Mouse (Mus musculus) spleen, postnatal 10 days (tissue): ENCODE data around the gene Cdkn2aip.
A peak's percentile ranks its signal among the peaks of the same experiment; 100 is the strongest.

ENCODE experiments used
- DNase-seq, 2 experiments: peaks; one replicate each; pipeline ENCODE4 v3.0.0; 2021 to 2022; ENCODE audit warnings: low spot score in 2 of 2

The Cdkn2aip gene

DNA sequence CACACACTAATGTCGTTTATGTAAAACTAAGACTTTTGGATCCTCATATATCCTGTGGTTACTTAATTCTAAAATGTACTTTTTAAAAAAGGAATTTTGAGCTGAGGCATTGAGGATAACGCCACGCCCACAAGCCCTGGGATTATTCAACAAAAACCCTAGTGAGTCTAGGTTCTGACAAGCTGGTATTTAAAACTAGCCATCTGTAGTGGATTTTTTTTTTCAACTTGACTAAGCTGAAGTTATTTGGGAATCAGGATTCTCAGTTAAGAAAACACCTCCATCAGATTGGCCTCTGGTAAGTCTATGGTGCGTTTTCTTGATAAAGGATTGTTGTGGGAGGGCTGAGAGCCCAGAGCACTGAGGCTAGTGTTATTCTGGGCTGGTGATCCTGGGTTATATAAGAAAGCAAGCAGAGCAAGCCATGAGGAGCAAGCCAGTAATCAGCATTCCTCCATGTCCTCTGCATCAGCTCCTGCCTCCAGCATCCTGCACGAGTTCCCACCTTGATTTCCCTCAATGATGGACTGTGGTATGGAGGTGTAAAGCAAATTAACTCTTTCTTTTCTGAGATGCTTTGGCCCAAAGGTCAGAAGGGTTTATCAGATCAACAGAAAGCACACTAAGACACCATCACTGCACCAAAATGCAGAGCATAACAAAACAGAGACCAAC, 18.2 kb downstream of the Cdkn2aip start:
- no peak for DNase-seq

DNA sequence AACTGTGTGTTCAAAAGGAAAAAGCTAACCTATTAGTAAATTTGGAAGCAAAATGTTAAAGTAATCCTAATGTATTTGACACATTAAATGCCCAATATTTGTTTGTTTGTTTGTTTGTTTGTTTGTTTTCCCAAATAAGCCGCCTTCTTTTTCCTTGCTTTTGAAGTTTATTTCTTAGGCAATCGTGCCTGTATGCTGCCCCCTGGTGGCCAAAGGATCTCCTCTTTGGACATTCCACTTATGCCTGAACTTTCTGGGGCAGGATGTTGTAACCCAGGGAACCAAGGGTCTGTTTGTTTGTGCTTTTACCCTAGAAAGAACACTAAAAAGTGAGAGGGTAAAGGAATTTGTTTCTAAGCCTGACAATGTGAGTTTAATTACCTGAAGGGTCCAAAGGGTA, 20.6 kb downstream of the Cdkn2aip start:
- peak; percentile 71 to 90 for DNase-seq

DNA sequence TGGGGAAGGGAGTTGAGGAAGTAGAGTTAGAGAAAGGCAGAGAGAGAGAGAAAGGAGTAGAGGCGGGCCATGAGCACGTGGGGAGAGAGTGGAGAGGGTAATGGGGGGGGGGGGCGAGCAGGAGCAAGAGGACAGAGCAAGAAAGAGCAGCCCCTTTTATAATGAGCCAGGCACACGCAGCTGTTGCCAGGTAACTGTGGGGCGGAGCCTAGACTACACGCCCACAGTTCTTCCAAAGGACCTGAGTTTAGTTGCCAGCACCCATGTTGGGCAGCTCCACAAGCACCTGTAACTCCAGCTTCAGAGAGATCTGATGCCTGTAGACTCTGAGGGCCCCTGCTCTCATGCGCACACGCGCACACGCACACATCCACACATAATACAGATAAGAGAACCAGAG, 21.9 kb downstream of the Cdkn2aip start:
- no peak for DNase-seq

DNA sequence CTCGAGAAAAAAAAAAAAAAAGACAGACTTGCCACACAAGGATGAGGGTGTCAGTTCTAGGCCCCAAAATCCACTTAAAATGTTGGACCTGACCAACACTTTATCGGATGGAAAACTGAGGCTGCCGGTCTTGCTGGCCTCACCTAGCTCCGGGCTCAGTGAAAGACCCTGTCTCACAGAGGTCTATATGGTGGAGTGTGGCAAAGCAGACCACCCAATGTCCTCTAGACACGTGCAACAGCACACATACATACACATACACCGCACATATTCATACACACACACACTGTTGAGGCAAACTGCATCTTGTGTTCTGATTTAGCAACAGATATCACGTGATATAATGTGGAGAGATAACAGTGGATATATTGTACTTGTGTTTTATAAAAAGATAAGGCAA, 22.4 kb downstream of the Cdkn2aip start:
- no peak for DNase-seq

DNA sequence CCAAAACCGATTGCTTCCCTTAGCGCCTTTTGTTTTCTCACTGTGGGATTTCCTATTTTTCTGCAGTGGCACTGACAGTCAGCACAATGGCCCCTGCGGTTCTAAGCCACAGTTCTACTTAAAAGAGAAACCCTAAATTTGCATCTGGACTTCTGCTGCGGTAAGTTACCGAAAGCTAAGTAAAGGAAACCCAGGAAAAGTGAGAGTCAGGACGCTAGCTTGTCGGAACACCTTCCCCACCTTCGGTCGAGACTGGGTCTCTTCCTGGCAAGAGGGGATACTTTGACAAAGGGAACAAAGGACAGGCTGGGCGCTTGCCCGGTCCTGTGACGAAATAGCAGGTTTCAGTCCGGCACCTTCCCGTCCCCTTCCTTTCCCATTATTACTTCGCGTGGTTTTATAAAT, 23.1 kb downstream of the Cdkn2aip start:
- no peak for DNase-seq

DNA sequence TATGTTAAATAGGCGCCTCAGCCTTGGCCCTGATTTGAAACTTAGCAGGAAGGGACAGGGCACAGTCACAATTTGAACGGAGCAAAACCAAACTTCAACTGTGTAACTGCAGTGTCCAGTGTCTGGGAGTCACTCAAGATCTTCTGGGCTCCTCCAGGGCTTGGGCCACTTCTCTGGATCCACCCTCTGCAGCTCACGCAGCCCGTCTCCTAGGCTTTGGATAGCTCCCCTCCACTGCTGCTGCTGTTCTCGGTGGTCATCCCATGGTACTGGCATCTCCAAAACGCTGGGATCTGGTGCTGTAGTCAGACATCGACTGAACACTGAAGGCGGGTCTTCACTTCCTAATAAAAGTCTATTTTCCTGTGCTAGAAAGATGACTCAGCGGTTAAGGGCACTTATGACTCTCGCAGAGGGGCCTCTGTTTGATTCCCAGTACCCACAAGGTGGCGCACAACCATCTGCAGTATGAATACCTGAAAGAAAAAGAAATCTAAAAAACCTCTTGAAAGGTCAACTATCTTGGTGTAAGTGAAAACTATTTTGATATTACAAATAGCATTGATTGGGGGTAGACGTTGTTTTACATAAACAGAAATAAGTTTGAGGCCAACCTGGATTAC, 23.9 kb downstream of the Cdkn2aip start:
- DNase-seq, result peak in 1 of 2 experiments; percentile 74

DNA sequence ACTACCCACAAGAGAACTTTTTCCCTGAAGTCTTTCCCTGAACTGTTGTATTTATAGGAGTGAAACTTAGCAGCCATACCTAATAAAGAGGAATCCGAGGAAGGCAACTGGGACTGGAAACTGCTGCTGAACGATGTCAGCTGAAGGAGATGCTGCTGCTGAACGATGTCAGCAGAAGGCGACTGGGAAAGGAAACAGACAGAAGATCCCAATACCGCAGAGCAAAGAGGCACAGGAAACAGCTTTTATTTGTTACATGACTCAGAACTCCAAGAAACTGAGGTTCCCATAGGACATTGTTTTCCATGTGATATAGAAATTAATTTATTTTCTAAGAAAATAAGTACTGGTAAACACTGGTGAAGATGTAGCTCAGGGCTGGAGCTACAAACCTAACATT, 29.3 kb downstream of the Cdkn2aip start:
- DNase-seq, result no peak

DNA sequence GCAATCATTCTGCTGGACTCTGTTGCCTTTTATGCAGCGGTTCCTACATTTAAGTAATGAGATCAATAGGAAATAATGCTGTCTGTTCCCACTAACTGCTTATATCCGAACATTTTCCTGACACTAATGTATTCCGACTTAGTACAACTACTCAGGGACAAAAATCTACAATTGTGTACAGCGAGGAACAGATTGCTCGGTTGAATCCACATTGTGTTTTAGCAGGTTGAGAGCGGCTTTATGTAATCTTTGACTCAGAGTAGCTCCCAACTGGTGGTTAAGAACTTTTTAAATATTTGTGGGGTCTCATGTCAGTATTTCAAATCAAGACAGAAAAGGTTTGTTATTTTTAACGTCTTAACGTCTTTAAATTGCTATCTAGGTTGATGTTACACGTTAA, 29.7 kb downstream of the Cdkn2aip start:
- DNase-seq, result no peak

DNA sequence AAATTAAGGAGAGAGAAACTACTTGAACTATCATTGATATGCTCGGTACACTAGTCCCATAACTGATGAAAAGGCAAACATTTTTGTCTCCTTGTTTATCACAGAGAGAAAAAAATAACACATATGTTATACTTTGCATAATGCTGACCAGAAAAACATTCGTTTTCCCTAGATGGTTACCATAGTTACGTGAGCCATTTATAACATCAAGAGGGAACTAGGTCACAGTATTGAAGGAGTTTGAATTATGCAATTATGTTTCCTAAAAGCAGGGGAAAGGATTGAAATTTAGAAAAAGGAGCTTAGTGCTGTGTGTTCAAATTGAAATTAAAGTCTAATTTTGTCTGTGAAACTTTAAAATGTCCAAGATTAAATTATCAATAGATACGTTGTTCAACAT, 33.4 kb downstream of the Cdkn2aip start:
- no peak for DNase-seq

DNA sequence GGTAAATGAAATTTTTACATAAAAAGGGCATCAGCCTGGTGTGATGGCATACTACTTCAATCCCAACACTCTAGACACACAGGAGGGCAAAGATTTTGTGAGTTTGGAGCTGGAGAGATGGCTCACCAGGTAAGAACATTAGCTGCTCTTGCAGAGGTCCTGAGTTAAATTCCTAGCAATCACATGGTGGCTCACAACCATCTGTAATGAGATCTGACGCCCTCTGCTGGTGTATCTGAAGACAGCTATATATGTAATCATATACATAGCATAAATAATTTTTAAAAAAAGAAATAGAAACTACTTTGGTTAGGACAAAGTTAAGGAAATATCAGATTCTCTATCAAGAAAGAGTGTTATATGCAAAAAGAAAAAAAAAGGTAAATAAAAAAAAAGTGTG, 34.1 kb downstream of the Cdkn2aip start:
- DNase-seq, result no peak

DNA sequence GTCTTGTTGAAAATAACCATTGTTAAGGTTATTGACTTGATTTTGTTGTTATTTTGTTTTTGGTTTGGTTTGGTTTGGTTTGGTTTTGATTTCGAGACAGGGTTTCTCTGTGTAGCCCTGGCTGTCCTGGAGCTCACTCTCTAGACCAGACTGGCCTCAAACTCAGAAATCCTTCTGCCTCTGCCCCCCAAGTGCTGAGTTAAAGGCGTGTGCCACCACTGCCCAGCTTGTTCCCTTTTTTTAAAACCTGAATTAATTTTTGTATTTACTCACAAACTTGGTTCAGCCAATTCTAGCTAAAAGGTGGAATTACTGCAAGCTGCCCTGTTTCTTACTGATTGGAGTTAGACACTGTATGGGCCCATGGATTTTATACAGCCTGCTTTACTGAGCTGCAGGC, 37.1 kb downstream of the Cdkn2aip start:
- no peak for DNase-seq

DNA sequence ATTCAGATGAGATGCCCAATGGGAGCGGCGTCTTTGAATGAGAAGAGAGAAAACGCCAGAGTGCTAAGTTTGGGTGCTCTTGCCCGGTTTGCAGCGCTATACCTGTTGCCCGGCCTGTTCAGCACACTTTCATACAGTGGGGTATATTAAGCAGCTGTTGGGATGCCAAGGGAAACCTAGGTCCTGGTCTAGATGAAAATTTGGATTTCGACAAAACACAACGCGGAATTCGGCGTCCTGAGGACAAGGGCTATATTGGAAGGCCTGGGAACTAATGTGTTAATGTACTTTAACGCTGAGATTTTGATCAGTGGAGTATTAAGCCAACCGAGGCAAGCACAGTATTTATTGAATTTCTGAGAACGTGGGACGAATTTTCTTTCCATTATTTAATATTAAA, 37.5 kb downstream of the Cdkn2aip start:
- peak in 1 of 2 experiments; percentile 28 for DNase-seq

DNA sequence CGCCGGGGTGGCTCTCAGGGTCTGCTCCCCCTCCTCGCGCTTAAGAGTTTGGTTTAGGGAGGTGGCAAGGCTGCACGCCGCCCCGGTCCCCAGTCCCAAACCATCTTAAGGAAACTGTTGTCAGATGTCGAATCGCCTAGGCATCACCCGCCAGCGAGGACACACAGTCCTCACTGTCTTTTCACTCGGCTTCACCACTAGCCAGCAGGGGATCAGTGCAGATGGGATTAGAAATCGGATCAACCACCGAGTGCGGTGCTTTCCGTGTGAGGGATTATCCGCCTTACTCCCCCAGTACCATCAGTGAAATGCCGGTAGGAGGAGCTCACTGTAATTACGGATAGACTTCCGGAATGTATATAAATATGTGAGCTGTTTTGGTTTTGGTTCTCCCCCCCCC, 37.9 kb downstream of the Cdkn2aip start:
- DNase-seq, result no peak

DNA sequence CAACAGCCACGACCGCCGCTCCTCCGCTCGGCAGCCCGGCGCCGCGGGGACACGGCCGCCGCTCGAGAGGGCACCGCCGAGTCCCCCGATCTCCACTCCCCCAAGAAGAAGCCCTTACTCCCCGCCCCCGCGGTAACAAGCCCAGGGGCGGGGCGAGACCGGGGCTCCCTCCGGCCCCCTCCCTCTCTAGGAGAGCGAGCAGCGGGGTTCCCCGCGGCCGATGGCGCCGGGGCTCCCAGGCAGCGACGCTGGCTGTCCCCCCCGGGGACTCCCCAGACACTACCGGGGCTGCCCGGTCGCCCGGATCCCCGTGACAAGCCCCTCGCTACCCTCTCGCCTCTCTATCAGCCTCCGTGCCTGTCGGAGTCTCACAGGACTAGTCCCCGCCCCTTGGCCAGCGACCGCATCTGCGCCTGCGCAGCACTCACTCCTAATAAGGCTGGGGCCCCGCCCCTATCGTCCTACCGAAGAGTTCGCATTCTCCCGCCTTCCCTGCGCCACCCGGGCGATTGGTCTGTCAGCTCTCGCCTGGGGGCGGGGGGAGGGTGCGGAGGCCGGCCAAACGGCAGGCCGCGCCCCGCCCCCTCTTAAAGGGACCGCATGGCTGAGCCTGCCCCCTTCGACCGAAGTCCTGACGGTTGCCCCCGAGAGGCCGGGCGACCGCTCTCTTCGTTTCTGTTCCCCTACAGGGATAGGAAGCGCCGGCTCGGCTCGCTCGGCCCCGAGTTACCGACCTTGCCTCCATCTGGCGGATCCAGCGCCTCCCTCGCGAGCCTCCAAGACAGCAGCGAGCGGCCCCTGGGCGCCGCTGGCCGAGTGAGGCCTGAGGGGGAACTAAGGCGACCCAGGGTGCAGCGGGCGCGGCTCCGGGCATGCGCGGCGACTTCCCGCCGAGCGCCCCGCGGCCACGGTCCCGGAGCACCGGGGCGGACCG, 38.7 kb downstream of the Cdkn2aip start, which contains the start of gene Ing2:
Gene Ing2, minus strand, starts transcription at position 780 of the 934 bp plus-strand sequence.
- peak; percentile 100 for DNase-seq

DNA sequence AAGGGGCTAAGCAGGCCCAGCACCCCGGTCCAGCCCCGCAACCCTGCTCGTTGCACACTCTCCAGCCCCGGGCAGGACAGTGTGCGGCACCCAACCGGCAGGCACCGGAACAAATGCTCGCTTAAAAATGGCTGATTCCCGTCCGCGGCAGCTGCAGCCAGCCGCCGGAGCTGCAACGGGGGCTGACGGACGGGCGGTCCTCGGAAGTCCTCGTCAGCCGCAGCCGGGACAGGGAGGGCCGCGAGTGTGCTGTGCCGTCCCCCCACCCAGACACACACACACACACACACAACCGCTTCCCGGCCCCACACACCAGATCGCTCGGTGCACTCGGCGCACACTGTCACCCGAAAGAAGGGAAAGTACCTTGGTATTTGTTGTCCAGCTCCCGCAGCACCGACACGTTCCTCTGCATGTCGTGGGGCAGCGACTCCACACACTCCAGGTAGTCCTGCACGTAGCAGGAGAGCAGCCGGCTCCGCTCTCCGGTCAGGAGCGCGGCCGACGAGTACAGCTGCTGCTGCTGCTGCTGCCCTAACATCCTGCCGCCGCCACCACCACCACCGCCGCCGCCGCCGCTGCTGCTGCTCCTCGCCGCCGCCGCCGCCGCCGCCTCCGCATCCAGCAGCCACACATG, 39.5 kb downstream of the Cdkn2aip start:
- no peak for DNase-seq

DNA sequence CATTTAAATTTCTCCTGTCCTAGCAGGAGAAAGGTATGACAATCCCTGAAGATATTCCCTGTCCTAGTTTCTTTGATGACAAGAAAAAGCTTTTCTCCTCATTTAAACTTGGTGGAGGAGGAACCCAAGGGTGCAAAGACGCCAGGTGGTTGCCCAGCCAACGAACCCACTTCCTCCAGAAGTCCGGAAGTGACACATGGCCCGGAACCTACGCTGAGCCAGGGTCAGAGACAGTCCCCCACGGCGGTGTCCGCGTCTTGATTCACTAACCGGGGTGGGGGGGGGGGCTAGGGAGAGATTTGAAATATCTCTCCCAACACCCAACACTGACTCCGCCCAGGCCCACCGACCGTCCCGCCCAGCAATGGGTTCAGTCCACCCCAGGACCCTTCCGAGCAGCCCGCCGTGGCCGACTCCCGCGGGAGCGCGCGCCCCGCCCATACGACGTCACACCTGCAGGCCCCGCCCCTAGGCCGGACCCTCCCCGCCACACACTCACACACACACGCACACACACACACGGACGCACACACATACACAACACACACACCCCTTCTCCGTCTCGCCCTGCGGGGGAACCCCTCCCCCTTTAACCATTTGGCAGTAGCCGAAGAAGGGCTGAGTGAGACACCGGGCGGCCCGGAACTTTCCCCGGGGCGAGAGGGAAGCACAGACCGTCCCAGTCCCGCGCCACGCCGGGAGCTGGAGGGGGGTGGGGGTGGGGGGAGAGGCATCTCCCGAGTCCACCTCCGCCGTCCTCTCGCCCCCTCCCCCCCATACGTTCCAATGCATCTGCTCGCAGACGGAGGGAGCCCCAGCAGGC, 40.2 kb downstream of the Cdkn2aip start:
- DNase-seq, result peak; percentile 94 to 96

DNA sequence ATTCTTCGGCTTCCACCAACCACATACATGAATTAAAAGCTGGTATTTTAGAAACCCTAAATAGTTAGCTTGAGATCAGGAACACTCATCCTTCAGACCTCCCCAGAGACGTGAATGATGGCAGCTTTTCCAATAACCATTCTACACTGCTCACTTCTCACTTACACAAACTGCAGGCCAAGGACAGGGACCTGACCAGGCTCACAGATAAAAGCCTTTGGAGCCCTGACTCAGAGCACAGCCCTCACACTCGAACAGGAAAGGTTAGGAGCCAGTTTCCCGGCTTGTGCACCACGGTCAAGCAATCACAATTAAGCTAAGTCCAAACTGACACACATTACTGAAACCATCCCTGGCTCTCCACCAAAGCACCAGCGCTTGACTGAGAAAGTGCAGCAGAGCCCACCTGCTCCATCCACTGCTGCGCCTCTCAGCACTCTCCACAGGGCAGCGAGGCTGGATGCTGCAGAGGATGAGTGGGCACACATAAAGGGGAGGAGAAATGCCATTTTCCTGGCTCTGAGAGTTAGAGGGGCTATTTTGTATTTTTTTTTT, 49.4 kb downstream of the Cdkn2aip start:
- DNase-seq, result no peak

DNA sequence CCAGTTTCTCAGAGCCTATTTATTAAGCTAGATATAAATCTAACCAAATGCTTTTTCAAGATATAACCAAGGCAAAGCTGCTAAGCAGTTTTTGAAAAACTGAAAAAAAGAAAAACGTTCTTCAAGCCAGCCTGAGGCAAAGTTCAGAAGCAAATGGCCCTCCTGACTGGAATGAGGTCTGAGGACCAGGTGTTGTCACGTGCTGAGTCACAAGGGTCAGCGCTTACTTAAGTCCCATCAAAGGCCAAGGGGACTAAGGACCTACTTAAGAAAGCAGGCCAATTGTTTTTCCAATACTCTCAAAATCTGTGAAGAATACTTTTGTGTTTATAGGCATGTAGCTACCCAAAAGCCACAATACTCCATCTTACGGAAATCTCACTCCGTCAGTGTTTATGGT, 50.5 kb downstream of the Cdkn2aip start:
- DNase-seq, result no peak

DNA sequence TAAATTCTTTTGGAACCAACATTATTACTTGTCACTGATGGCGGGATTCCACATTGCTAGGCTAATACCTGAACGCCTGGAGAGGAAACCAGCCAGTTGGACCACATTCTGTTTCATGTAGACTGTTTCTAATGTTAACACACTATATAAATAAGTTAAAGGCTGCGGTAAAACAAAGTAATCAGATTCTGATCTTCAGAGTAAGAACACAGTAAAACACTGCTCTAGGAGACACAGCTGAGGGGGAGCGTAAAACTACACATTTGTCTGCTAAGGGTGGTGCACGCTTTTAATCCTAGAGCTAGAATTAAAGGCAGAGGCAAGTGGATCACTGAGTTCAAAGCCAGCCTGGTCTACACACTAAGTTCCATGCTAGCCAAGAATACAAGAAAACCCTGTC, 51.0 kb downstream of the Cdkn2aip start:
- DNase-seq, result no peak

DNA sequence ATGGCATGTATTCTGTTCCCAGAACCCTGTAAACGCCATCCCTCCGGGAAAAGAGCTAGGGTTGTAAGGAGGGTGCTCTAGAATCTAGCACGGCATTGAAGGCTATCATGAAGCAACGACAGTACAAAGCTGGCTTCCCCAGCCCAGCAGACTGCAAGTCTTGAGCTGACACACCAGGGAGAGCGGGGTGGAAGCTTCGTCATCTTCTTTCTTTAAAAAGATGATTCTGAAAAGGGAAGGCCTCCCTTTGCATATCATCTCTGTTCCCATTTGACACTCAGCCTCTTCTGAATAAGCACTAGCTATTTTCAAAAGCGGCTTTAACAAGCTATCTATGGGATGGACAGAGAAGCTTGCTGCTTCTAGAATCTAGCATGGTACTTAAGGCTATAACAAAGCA, 53.3 kb downstream of the Cdkn2aip start:
- DNase-seq, result no peak

DNA sequence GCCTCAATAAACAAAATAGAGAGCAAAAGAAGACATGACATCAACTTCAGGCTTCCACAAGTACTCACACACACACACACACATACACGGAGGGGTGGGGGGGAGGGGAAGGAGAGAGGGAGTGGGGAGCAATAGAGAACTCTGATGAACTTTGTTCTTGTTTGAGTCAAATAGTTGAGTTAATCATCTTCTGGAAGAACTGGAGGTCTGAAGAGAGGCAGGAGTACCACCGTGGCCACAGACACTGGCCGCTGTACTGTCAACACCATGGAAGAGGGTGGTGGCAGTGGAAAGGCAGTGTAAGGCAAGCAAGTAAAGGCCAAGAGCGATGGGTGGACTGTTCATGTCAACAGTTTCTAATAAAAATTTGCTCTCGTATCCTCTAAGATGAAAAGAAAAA, 54.3 kb downstream of the Cdkn2aip start:
- no peak for DNase-seq
